Mouse (Mus musculus) megakaryocyte, embryonic 14.5 days (primary cell): ENCODE measurements at regions not wholly inside any gene's neighbourhood (a gene's known extent, or its start where the extent isn't known, plus 50 kb on each side); places are given as distances from the start of the nearest gene placed in this dataset.

Experiments used
- FLI1 ChIP-seq: IDR thresholded peaks from 2 replicates; pipeline ENCODE4 v1.6.1; 2012; ENCODE audit warnings: low read length, inconsistent platforms, mixed read lengths
- GATA1 ChIP-seq: IDR thresholded peaks from 3 replicates; pipeline ENCODE4 v1.6.1; 2012; ENCODE audit warnings: mixed read lengths, low read length, inconsistent platforms, borderline replicate concordance

- TF ChIP-seq GATA1 (no peak), FLI1 (no peak)
These were observed 150.2 kb upstream of the Zfhx3 start for GRCm38 (mm10) chr8:107792286-107792685.
